Mouse (Mus musculus): ENCODE data around the gene Vps33a.

DNA sequence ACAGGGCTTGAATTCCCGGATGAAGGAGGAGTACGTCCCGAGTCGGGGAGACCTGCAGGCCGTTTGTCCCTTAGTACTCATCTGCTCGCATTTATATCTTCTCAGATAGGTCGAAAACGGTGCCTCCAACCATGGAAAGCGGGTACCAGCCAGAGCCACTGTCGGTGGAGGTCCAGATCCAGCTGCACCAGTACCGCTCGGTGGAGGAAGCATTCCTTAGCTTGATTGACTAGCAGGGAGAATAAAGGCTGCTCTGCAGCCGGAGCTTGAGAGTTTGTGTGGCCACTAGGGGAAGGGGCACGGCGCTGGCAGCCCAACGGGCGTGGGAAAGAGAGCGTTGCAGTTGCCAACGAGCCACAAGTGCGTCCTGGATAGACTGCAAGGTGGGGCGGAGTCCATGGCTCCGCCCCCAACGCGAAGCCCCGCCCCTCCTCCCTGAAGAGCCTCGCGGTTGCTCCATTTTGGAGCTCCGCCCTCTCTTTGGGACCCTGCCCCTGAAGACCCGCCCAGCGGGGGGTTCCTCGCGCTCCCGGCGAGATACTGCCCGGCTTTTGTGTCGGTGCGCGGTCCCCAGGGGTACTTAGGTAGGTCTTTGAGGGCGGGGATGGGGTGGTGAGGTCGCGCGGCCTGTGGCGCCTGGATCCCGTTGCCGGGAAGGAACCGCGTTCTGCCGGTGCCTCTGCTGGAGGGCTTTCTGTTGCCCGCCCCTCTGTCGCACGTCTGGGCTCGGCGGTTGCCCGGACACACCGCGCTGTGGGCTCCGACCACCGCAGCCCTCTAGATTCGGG, 64.7 kb downstream of the Vps33a start:
- TF ChIP-seq POLR2A (IDR thresholded peaks at IDR 0.05; ENCODE audit: borderline replicate concordance, extremely low read depth, insufficient read depth, insufficient read length, poor library complexity, severe bottlenecking) (peak; percentile 44; the same call in 1 of the 2 replicates), CTCF (IDR thresholded peaks at IDR 0.05; ENCODE audit: borderline replicate concordance, extremely low read depth, insufficient read depth, insufficient read length) (peak; percentile 54)

All from brain, embryonic 14.5 days (tissue).